ENCODE assay signal across 10 mouse cellular contexts in the genomic region with DNA sequence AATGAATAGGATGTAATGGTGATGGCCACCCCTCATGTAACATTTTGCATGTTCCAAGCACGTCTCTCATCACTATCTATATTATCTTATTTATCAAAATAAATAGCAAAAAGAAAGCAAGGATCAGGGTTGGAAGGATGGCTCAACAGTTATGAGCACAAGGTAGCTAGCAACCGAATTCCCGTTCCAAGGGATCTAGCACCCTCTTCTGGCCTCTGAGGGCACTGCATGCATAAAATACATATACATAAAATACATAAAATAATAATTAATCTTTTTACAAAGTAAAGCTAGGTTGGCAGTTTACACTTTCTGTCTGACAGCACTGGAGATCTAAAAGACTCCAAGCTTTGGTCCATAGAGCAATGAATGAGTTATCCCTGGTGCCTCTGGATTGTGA. TPM values are rescaled to one million over a fixed set of nuclear protein-coding genes. Genes with fewer than 3 reads are reported as not detected.
DNase-seq lines count a peak whose midpoint lies in the region; ATAC-seq lines count a peak whose summit lies in the region.
"Had no signal": no experiment of that assay in that cellular context is flagged by ENCODE, and none has a peak within 500 bp of the region (broad histone marks: within the 10 kb centered on the region; RNA-seq: fewer than 3 reads in every experiment).

No protein-coding gene starts in this region.

- 11% methylated on average over 3 of the region's 3 CpGs for WGBS in forebrain, embryonic 14.5 days
- WGBS in forebrain, embryonic 15.5 days = 12% methylated on average over 3 of the region's 3 CpGs
- 17% methylated on average over 3 of the region's 3 CpGs for WGBS in midbrain, embryonic 11.5 days
- WGBS in midbrain, embryonic 15.5 days = 14% methylated on average over 3 of the region's 3 CpGs

- no peaks in the 10 kb centered on the region for H3K27me3 ChIP-seq in forebrain, embryonic 14.5 days (replicated peaks; ENCODE audit: control insufficient read depth, insufficient read depth, low read length)
- H3K27me3 ChIP-seq in forebrain, embryonic 15.5 days = no peaks in the 10 kb centered on the region
- H3K27me3 ChIP-seq in midbrain, embryonic 11.5 days (ENCODE audit: control insufficient read depth, insufficient read depth, low read length) = no peaks in the 10 kb centered on the region
- H3K27me3 ChIP-seq in midbrain, embryonic 15.5 days (replicated peaks) = no peaks in the 10 kb centered on the region
- H3K27me3 ChIP-seq: neural tube, embryonic 12.5 days had no signal

- intact Hi-C loops in gastrocnemius, postnatal 14 days (cut with DNase I; ENCODE audit: low total_unique reads) = no loop called here

- ATAC-seq in forebrain, embryonic 14.5 days = no peak
- ATAC-seq in forebrain, embryonic 15.5 days (replicated peaks) = no peak
- ATAC-seq in midbrain, embryonic 11.5 days (ENCODE audit: low FRiP score) = no peak
- ATAC-seq in midbrain, embryonic 15.5 days (replicated peaks) = no peak

- no peak overlapping the region for H3K9ac ChIP-seq in forebrain, embryonic 14.5 days (ENCODE audit: low read length)
- no peak overlapping the region for H3K9ac ChIP-seq in forebrain, embryonic 15.5 days (replicated peaks)
- no peak overlapping the region for H3K9ac ChIP-seq in midbrain, embryonic 11.5 days (ENCODE audit: low read length)
- H3K9ac ChIP-seq in midbrain, embryonic 15.5 days = no peak overlapping the region
- H3K9ac ChIP-seq: neural tube, embryonic 12.5 days had no signal

- H3K27ac ChIP-seq in forebrain, embryonic 14.5 days (ENCODE audit: low read depth, low read length) = no peak overlapping the region
- H3K27ac ChIP-seq in forebrain, embryonic 15.5 days (replicated peaks) = no peak overlapping the region
- H3K27ac ChIP-seq in midbrain, embryonic 11.5 days (ENCODE audit: low read depth, low read length) = no peak overlapping the region
- H3K27ac ChIP-seq in midbrain, embryonic 15.5 days = no peak overlapping the region
- H3K27ac ChIP-seq: neural tube, embryonic 12.5 days had no signal

- no peak overlapping the region for H3K4me3 ChIP-seq in forebrain, embryonic 14.5 days (ENCODE audit: low read depth, low read length)
- no peak overlapping the region for H3K4me3 ChIP-seq in forebrain, embryonic 15.5 days
- no peak overlapping the region for H3K4me3 ChIP-seq in midbrain, embryonic 11.5 days (ENCODE audit: low read depth, low read length)
- no peak overlapping the region for H3K4me3 ChIP-seq in midbrain, embryonic 15.5 days
- H3K4me3 ChIP-seq: neural tube, embryonic 12.5 days had no signal

- no peaks in the 10 kb centered on the region for H3K4me1 ChIP-seq in forebrain, embryonic 14.5 days (ENCODE audit: control insufficient read depth, insufficient read depth, low read length)
- no peaks in the 10 kb centered on the region for H3K4me1 ChIP-seq in forebrain, embryonic 15.5 days
- H3K4me1 ChIP-seq in midbrain, embryonic 11.5 days (ENCODE audit: control insufficient read depth, insufficient read depth, low read length) = no peaks in the 10 kb centered on the region
- H3K4me1 ChIP-seq in midbrain, embryonic 15.5 days = no peaks in the 10 kb centered on the region
- H3K4me1 ChIP-seq: neural tube, embryonic 12.5 days had no signal

- H3K36me3 ChIP-seq in forebrain, embryonic 14.5 days (ENCODE audit: control insufficient read depth, insufficient read depth, low read length) = no peaks in the 10 kb centered on the region
- H3K36me3 ChIP-seq in forebrain, embryonic 15.5 days = no peaks in the 10 kb centered on the region
- H3K36me3 ChIP-seq in midbrain, embryonic 11.5 days (ENCODE audit: control insufficient read depth, insufficient read depth, low read length) = no peaks in the 10 kb centered on the region
- no peaks in the 10 kb centered on the region for H3K36me3 ChIP-seq in midbrain, embryonic 15.5 days (replicated peaks)
- H3K36me3 ChIP-seq: neural tube, embryonic 12.5 days had no signal

- no peak overlapping the region for H3K4me2 ChIP-seq in forebrain, embryonic 14.5 days (ENCODE audit: low read length)
- no peak overlapping the region for H3K4me2 ChIP-seq in forebrain, embryonic 15.5 days (replicated peaks)
- H3K4me2 ChIP-seq in midbrain, embryonic 11.5 days = no peak overlapping the region
- H3K4me2 ChIP-seq in midbrain, embryonic 15.5 days = no peak overlapping the region
- H3K4me2 ChIP-seq: neural tube, embryonic 12.5 days had no signal

- peak; percentile 54 for DNase-seq in forebrain, embryonic 14.5 days (ENCODE audit: low spot score)
- peak; percentile 89 for DNase-seq in midbrain, embryonic 11.5 days (ENCODE audit: low spot score, missing footprints)
- DNase-seq in c-Kit-positive CD71-positive TER-119-positive erythroid progenitor cells, embryonic 14.5 days (ENCODE audit: low spot score) = peak; percentile 66
- peak; percentile 9 to 10 for DNase-seq in lung, adult 18-20 months
- DNase-seq in thymus, postnatal 0 days (ENCODE audit: low spot score) = peak; percentile 33
- DNase-seq in gastrocnemius, postnatal 14 days = no peak

- H3K9me3 ChIP-seq in forebrain, embryonic 14.5 days (replicated peaks; ENCODE audit: control insufficient read depth, low read length) = no peaks in the 10 kb centered on the region
- no peaks in the 10 kb centered on the region for H3K9me3 ChIP-seq in forebrain, embryonic 15.5 days
- no peaks in the 10 kb centered on the region for H3K9me3 ChIP-seq in midbrain, embryonic 11.5 days (ENCODE audit: control insufficient read depth, low read length)
- no peaks in the 10 kb centered on the region for H3K9me3 ChIP-seq in midbrain, embryonic 15.5 days
- H3K9me3 ChIP-seq: neural tube, embryonic 12.5 days had no signal

RNA-seq across cellular contexts. Expression of a gene that starts 5.5 kb away (rescaled TPM):
- not detected in 2 replicates for polyA plus RNA-seq in forebrain, embryonic 14.5 days (2014; fragmentation: Nextera tagmentation; extraction: Ambion mirVana)
- not detected in 2 replicates for polyA plus RNA-seq in forebrain, embryonic 15.5 days (2015; fragmentation: Nextera tagmentation; extraction: Ambion mirVana)
- not detected in 2 replicates for polyA plus RNA-seq in midbrain, embryonic 11.5 days (2014; fragmentation: Nextera tagmentation; extraction: Ambion mirVana)
- polyA plus RNA-seq in midbrain, embryonic 15.5 days (2015; fragmentation: Nextera tagmentation; extraction: Ambion mirVana) = not detected in 2 replicates
- polyA plus RNA-seq in thymus, postnatal 0 days (2015; fragmentation: Nextera tagmentation; extraction: Ambion mirVana) = 0.13 and 0.18 TPM in 2 replicates
- not detected for total RNA-seq in gastrocnemius, postnatal 14 days (2021)
- total RNA-seq: heart, postnatal 36 days had no signal
- polyA plus RNA-seq: neural tube, embryonic 12.5 days had no signal

RNA-seq across cellular contexts. Expression of a gene that starts 24.0 kb away (rescaled TPM):
- polyA plus RNA-seq in forebrain, embryonic 14.5 days (2014; fragmentation: Nextera tagmentation; extraction: Ambion mirVana) = not detected in 2 replicates
- not detected in 2 replicates for polyA plus RNA-seq in forebrain, embryonic 15.5 days (2015; fragmentation: Nextera tagmentation; extraction: Ambion mirVana)
- polyA plus RNA-seq in midbrain, embryonic 11.5 days (2014; fragmentation: Nextera tagmentation; extraction: Ambion mirVana) = not detected in 2 replicates
- not detected in 2 replicates for polyA plus RNA-seq in midbrain, embryonic 15.5 days (2015; fragmentation: Nextera tagmentation; extraction: Ambion mirVana)
- polyA plus RNA-seq in thymus, postnatal 0 days (2015; fragmentation: Nextera tagmentation; extraction: Ambion mirVana) = not detected in 2 replicates
- total RNA-seq in gastrocnemius, postnatal 14 days (2021) = not detected
- total RNA-seq: heart, postnatal 36 days had no signal
- polyA plus RNA-seq: neural tube, embryonic 12.5 days had no signal

RNA-seq across cellular contexts. Expression of a gene that starts 36.2 kb away (rescaled TPM):
- polyA plus RNA-seq in forebrain, embryonic 14.5 days (2014; fragmentation: Nextera tagmentation; extraction: Ambion mirVana) = 11.0 and 12.4 TPM in 2 replicates
- polyA plus RNA-seq in forebrain, embryonic 15.5 days (2015; fragmentation: Nextera tagmentation; extraction: Ambion mirVana) = 9.9 and 10.9 TPM in 2 replicates
- polyA plus RNA-seq in midbrain, embryonic 11.5 days (2014; fragmentation: Nextera tagmentation; extraction: Ambion mirVana) = 15.3 and 15.4 TPM in 2 replicates
- polyA plus RNA-seq in midbrain, embryonic 15.5 days (2015; fragmentation: Nextera tagmentation; extraction: Ambion mirVana) = 13.1 and 14.4 TPM in 2 replicates
- polyA plus RNA-seq in thymus, postnatal 0 days (2015; fragmentation: Nextera tagmentation; extraction: Ambion mirVana) = 16.5 and 18.9 TPM in 2 replicates
- 10 to 100 TPM; 20.1 to 22.2 TPM for total RNA-seq in gastrocnemius, postnatal 14 days (2021)
